Mouse (Mus musculus) lung, postnatal 25 days (tissue): ENCODE data around the gene Kif22.

Experiments
- DNase-seq: peaks from one replicate; pipeline ENCODE4 v3.0.0; 2022; ENCODE audit warnings: low spot score

Kif22 gene

GRCm38 (mm10) chr7:126983113-126983512 lies 59.2 kb downstream of the Kif22 start:
- no peak for DNase-seq

DNA sequence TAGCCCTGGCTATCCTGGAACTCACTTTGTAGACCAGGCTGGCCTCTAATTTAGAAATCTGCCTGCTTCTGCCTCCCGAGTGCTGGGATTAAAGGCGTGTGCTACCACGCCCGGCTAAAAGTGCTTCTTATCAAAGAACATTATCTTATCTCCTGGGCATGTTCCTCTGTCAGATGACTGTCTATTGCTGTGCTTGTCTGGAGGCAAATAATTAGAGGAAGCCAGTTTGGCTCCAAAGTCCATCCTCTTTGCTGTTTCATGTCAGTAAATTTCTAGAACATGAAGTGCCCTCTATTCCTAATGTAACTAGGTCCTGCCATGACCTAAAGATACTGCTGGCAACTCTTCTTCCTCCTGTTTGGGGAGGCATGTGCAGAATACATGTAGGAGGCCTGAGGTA lies 60.2 kb downstream of the Kif22 start:
- DNase-seq = no peak

DNA sequence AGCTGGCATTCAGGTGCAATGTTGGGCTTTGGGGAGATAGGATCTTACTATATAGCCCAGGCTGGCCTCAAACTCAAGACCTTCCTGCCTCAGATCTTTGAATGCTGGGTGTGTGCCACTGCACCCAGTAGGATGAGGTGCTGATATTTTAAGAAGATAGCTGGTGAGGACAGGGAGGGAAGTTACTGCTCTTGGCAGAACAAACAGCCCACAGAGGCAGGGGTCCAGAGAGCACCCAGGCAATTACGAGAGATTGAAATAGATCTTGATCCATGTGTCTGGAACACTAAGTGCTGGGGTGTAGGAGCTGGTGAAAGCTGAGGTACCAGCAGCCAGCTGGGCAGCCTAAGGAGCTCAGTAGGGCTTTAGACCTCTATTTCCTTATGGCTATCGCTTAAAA lies 60.7 kb downstream of the Kif22 start:
- DNase-seq = no peak

DNA sequence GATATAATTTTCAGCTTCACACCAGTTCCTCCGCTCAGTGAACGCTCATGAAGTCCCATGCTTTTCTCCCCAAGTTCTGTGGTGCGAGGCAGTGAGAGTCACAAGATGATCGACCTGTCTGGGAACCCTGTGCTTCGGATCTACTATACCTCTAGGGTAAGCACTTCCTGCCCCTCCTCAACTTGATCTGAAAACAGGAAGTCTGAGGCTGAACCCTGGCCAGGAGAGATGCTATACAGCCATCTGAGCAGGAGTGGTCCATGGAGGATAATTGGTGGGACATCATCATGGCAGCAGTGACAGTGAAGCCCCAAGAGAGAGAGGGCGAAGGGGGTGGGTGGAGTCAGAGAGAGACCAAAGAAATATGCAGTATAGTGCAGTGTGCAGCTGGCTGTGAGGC lies 63.4 kb downstream of the Kif22 start:
- DNase-seq = no peak
